Mouse (Mus musculus): ENCODE results near the gene Tchh.

GRCm38 (mm10) chr3:93469629-93470028, 27.5 kb downstream of the Tchh start:
- TF ChIP-seq POLR2A (IDR thresholded peaks at IDR 0.05; ENCODE audit: low read depth, low read length) (no peak), CTCF (IDR thresholded peaks at IDR 0.05; ENCODE audit: borderline replicate concordance, insufficient read depth, low read length) (no peak)
